Mouse (Mus musculus) CH12.LX (cell line): ENCODE results near the gene Kank1. TPM values are rescaled to one million over a fixed set of nuclear protein-coding genes. Genes with fewer than 3 reads are reported as not detected.

ENCODE experiments used
- DNase-seq: peaks from one replicate; pipeline ENCODE4 v3.0.0-alpha.2; 2013; ENCODE audit errors: extremely low read depth
- H3K27ac ChIP-seq: 2 replicates; pipeline ENCODE4 v1.5.1; 2012; ENCODE audit warnings: low read depth, mild to moderate bottlenecking, control low read depth, moderate library complexity; ENCODE audit not compliant: insufficient read depth
- H3K27me3 ChIP-seq: replicated peaks from 2 replicates; pipeline ENCODE3; 2012; ENCODE audit warnings: inconsistent platforms
- H3K36me3 ChIP-seq, 2 experiments: replicated peaks in 1 of 2; 2 replicates each; pipeline versions ENCODE3 to v1.6.1; 2012; ENCODE audit warnings: inconsistent platforms in 1 of 2, low read length in 1 of 2, mild to moderate bottlenecking in 1 of 2, mixed read lengths in 1 of 2, moderate library complexity in 1 of 2; ENCODE audit not compliant: control insufficient read depth in 1 of 2, insufficient read depth in 1 of 2
- H3K4me1 ChIP-seq, 2 experiments: 2 replicates each; pipeline ENCODE4 v1.6.1; 2012; ENCODE audit warnings: inconsistent platforms in 1 of 2, moderate library complexity in 1 of 2; ENCODE audit not compliant: insufficient read depth in 2 of 2, control insufficient read depth in 1 of 2
- H3K4me2 ChIP-seq: 2 replicates; pipeline ENCODE4 v1.6.1; 2012; ENCODE audit warnings: low read depth, mild to moderate bottlenecking, control low read depth; ENCODE audit not compliant: poor library complexity, insufficient read depth, severe bottlenecking
- H3K4me3 ChIP-seq, 3 experiments: fragments of 150-350 bp in 1 of 3; sonication (generic) in 1 of 3; replicated peaks in 1 of 3; 2 replicates each; pipeline versions ENCODE3 to v1.5.1; 2011 to 2012; ENCODE audit warnings: low read depth in 2 of 3, low read length in 2 of 3, mild to moderate bottlenecking in 2 of 3, moderate library complexity in 2 of 3, control low read depth in 1 of 3, improper control_type of control experiment in 1 of 3, inconsistent platforms in 1 of 3, mixed read lengths in 1 of 3; ENCODE audit not compliant: poor library complexity in 1 of 3
- H3K79me2 ChIP-seq: replicated peaks from 2 replicates; pipeline ENCODE4 v1.6.1; 2012; ENCODE audit warnings: mild to moderate bottlenecking, moderate library complexity; ENCODE audit not compliant: control insufficient read depth, poor library complexity, insufficient read depth, severe bottlenecking; ENCODE audit errors: extremely low read depth
- H3K9ac ChIP-seq: 2 replicates; pipeline ENCODE4 v1.6.1; 2012; ENCODE audit warnings: low read depth, mild to moderate bottlenecking, control low read depth, moderate library complexity; ENCODE audit not compliant: insufficient read depth
- H3K9me3 ChIP-seq: replicated peaks from 2 replicates; pipeline ENCODE3; 2012; ENCODE audit warnings: low read length, inconsistent platforms, mixed read lengths
- BHLHE40 ChIP-seq: IDR thresholded peaks from 2 replicates; pipeline ENCODE4 v1.6.1; 2011; ENCODE audit warnings: mild to moderate bottlenecking, low read depth, low read length, improper control_type of control experiment
- CHD1 ChIP-seq: IDR thresholded peaks from 2 replicates; pipeline ENCODE4 v1.6.1; 2012; ENCODE audit warnings: low read depth, low read length, improper control_type of control experiment, inconsistent platforms
- CTCF ChIP-seq, 2 experiments: IDR thresholded peaks in 1 of 2; conservative IDR thresholded peaks in 1 of 2; 2 replicates each; pipeline ENCODE4 v1.5.1; 2011 to 2012; ENCODE audit warnings: low read depth in 2 of 2, low read length in 2 of 2, improper control_type of control experiment in 1 of 2, inconsistent platforms in 1 of 2, mild to moderate bottlenecking in 1 of 2, moderate library complexity in 1 of 2
- HCFC1 ChIP-seq: IDR thresholded peaks from 2 replicates; pipeline ENCODE4 v1.6.1; 2012; ENCODE audit warnings: low read depth, mild to moderate bottlenecking, inconsistent platforms, low read length, improper control_type of control experiment
- JUND ChIP-seq: conservative IDR thresholded peaks from 2 replicates; pipeline ENCODE4 v1.6.1; 2011; ENCODE audit warnings: low read depth, low read length, improper control_type of control experiment
- MAFK ChIP-seq: IDR thresholded peaks from 2 replicates; pipeline ENCODE4 v1.6.1; 2011; ENCODE audit warnings: low read length, improper control_type of control experiment; ENCODE audit not compliant: insufficient replicate concordance
- MAZ ChIP-seq: IDR thresholded peaks from 2 replicates; pipeline ENCODE4 v1.6.1; 2012; ENCODE audit warnings: low read depth, mild to moderate bottlenecking, inconsistent platforms, low read length, improper control_type of control experiment, moderate library complexity
- MXI1 ChIP-seq: IDR thresholded peaks from 2 replicates; pipeline ENCODE4 v1.6.1; 2011; ENCODE audit warnings: mild to moderate bottlenecking, low read depth, low read length, improper control_type of control experiment
- MYC ChIP-seq: IDR thresholded peaks from 2 replicates; pipeline ENCODE4 v1.6.1; 2011; ENCODE audit warnings: low read depth, mild to moderate bottlenecking, improper control_type of control experiment, low read length
- NRF1 ChIP-seq: IDR thresholded peaks from 2 replicates; pipeline ENCODE4 v1.6.1; 2014; ENCODE audit warnings: low read depth, mild to moderate bottlenecking, inconsistent platforms, low read length, improper control_type of control experiment, moderate library complexity
- PAX5 ChIP-seq: IDR thresholded peaks from 2 replicates; pipeline ENCODE4 v1.6.1; 2012; ENCODE audit warnings: low read length, inconsistent platforms, mixed read lengths
- POLR2AphosphoS2 ChIP-seq: IDR thresholded peaks from 2 replicates; pipeline ENCODE4 v1.6.1; 2011; ENCODE audit warnings: low read depth, low read length, improper control_type of control experiment
- TCF12 ChIP-seq: IDR thresholded peaks from 2 replicates; pipeline ENCODE4 v1.6.1; 2014; ENCODE audit warnings: low read depth, mild to moderate bottlenecking, inconsistent platforms, low read length, improper control_type of control experiment
- USF1 ChIP-seq: IDR thresholded peaks from 2 replicates; pipeline ENCODE4 v1.6.1; 2014; ENCODE audit warnings: low read depth, mild to moderate bottlenecking, inconsistent platforms, low read length, improper control_type of control experiment
- USF2 ChIP-seq: conservative IDR thresholded peaks from 2 replicates; pipeline ENCODE4 v1.6.1; 2011; ENCODE audit warnings: low read depth, low read length, improper control_type of control experiment
- ZMIZ1 ChIP-seq: IDR thresholded peaks from 2 replicates; pipeline ENCODE4 v1.6.1; 2012; ENCODE audit warnings: low read depth, mild to moderate bottlenecking, inconsistent platforms, low read length, improper control_type of control experiment
- ZNF384 ChIP-seq: IDR thresholded peaks from 2 replicates; pipeline ENCODE4 v1.6.1; 2012; ENCODE audit warnings: low read depth, low read length, improper control_type of control experiment, inconsistent platforms
- dilution Hi-C: fragments of 300-500 bp; cut with MboI; formaldehyde crosslinking; loops from 2 replicates; pipeline ENCODE4 v1.14.3; 2020; ENCODE audit warnings: low sequenced_read_pairs; ENCODE audit not compliant: extremely low pct_unique_long_range_greater_than_20kb, extremely low pct_ligation_motif_present
- in situ Hi-C: fragments of 300-500 bp; cut with MboI; formaldehyde crosslinking; loops from 3 replicates; pipeline ENCODE4 v1.14.3; 2019; ENCODE audit warnings: low sequenced_read_pairs, low pct_ligation_motif_present, low pct_unique_long_range_greater_than_20kb, mixed read lengths
- polyA plus RNA-seq: library from polyadenylated mRNA; unstranded; fragments of >175 nt; gene quantifications from 2 replicates; pipeline ENCODE4 v1.2.1, GENCODE M21; 2012; ENCODE audit warnings: low read depth; ENCODE audit not compliant: insufficient read length
- total RNA-seq, 2 experiments: library from RNA; depleted of rRNA; stranded (reverse); fragments of 300-350 nt in 1 of 2; fragments of >200 nt in 1 of 2; gene quantifications; 2 replicates each; pipeline ENCODE4 v1.2.3; 2012 to 2014

Gene Kank1
- total and polyA plus RNA-seq, 3 experiments = 0.10 to 0.13 (median 0.12) TPM

- no peak overlapping the region for H3K9ac ChIP-seq
- H3K4me3 ChIP-seq = no peak overlapping the region
- in situ Hi-C loops (no loop called here), dilution Hi-C loops (no loop called here)
- H3K27me3 ChIP-seq = no peaks in the 10 kb centered on the region
- H3K9me3 ChIP-seq = no peaks in the 10 kb centered on the region
- no peak overlapping the region for H3K27ac ChIP-seq
- H3K4me1 ChIP-seq = no peaks in the 10 kb centered on the region
- DNase-seq = no peak
- H3K79me2 ChIP-seq = no peaks in the 10 kb centered on the region
- H3K36me3 ChIP-seq = no peaks in the 10 kb centered on the region
- no peak for TF ChIP-seq USF1
- TF ChIP-seq ZMIZ1 = no peak
- no peak for TF ChIP-seq HCFC1
- TF ChIP-seq USF2 = no peak
- TF ChIP-seq BHLHE40 = no peak
- TF ChIP-seq MAZ = no peak
- TF ChIP-seq CTCF (conservative IDR thresholded peaks at IDR 0.05 in 1 of 2, IDR thresholded peaks at IDR 0.05 in 1 of 2; ENCODE audit: low read depth in 2 of 2, low read length in 2 of 2) = no peak
- TF ChIP-seq JUND = no peak
- TF ChIP-seq POLR2AphosphoS2 = no peak
- no peak for TF ChIP-seq PAX5
- no peak for TF ChIP-seq MAFK
- no peak for TF ChIP-seq MYC
- no peak for TF ChIP-seq TCF12
- no peak overlapping the region for H3K4me2 ChIP-seq
Observed at GRCm38 (mm10) chr19:25399511-25400211, 162.9 kb downstream of the Kank1 start.

DNA sequence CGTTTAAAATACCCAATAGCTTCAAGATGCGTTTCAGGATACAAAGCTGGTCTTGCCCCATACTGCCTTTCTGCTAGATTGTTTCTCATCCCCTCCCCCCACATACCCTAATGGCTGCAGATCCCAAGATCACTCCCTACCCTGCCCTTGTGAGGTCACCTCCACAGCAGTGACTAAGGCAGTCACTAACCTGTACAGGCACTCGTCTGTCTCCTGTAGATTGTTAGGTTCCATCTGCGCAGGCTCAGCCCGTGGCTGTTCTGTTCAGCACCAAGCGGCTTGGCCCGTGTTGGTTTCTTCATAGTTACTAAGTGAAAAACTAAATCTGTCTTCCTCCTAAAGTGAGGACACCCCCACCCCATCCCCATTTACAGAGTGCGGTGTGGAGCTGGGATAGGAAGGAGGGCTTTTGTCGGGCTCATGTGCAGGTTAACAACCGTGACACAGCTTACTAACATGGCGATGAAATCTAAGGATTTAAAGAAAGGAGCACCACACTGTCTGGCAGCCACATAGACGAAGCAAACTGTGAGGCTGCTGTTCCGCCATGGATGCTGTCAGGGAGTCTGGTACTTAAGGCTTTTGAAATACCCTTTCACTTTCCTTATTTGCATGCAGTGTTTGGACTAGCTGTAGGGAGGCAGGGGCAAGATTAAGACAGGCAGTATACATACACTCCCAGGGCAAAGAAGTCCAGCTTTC, 163.6 kb downstream of the Kank1 start:
- no peak overlapping the region for H3K9ac ChIP-seq
- no peak overlapping the region for H3K27ac ChIP-seq
- H3K4me1 ChIP-seq = no peaks in the 10 kb centered on the region
- H3K4me3 ChIP-seq = no peak overlapping the region
- H3K9me3 ChIP-seq = no peaks in the 10 kb centered on the region
- TF ChIP-seq NRF1 = no peak
- no peak for TF ChIP-seq CHD1
- TF ChIP-seq MXI1 = no peak
- no peak for TF ChIP-seq ZNF384
- TF ChIP-seq JUND = no peak
- DNase-seq = no peak
- no peaks in the 10 kb centered on the region for H3K36me3 ChIP-seq
- no peak overlapping the region for H3K4me2 ChIP-seq
- H3K27me3 ChIP-seq = no peaks in the 10 kb centered on the region
- dilution Hi-C loops (no loop called here), in situ Hi-C loops (no loop called here)
- no peaks in the 10 kb centered on the region for H3K79me2 ChIP-seq
